Mouse (Mus musculus): ENCODE measurements around the gene U2af1. TPM values are rescaled to one million over a fixed set of nuclear protein-coding genes. Genes with fewer than 3 reads are reported as not detected.

Gene U2af1
- total and polyA plus RNA-seq, 3 experiments = 211 to 928 (median 498) TPM

DNA sequence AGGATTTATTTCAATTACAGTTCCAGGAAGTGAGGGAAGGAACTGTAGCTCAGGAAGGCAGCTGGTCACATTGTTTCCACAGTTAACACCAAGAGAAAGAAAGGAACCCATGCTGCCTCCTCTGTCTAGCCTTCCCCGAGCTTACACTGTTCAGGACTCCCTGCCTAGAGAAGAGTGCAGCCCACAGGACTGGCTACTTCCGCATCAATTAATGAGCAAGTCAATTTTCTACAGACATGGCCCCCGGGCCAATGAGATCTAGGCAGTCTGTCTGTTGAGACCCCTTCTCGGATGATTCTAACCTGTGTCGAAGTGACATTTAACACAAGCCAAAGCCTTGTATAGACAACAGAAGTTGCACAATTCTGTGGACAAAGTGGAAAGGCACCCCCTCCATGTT, 23.8 kb downstream of the U2af1 start:
- peak; percentile 51 for DNase-seq (ENCODE audit: low read depth, low spot score)
- H3K27me3 ChIP-seq (ENCODE audit: control insufficient read depth in 1 of 2, insufficient read depth in 2 of 2, low read length in 2 of 2) = no peaks in the 10 kb centered on the region
- peak overlapping the region; percentile 0 to 18; a peak in 2 of 4 replicates for H3K4me3 ChIP-seq (ENCODE audit: control insufficient read depth in 1 of 2, insufficient read depth in 1 of 2, low read depth in 2 of 2, low read length in 2 of 2)
- TF ChIP-seq ELF1 (IDR thresholded peaks at IDR 0.05; ENCODE audit: low read depth, low read length) (peak; percentile 60; the same call in 1 of the 2 replicates), NRF1 (IDR thresholded peaks at IDR 0.05; ENCODE audit: insufficient read depth, low read depth, low read length, poor library complexity, severe bottlenecking) (no peak)
- H3K27ac ChIP-seq (ENCODE audit: control insufficient read depth, low read depth, low read length) = no peak overlapping the region; the same call in 1 of the 2 replicates
- H3K4me1 ChIP-seq (ENCODE audit: control insufficient read depth in 1 of 2, insufficient read depth in 2 of 2, low read length in 2 of 2) = peaks cover 2 to 18% of the 10 kb centered on the region in 2 experiments; a peak in 3 of 4 replicates
- no peaks in the 10 kb centered on the region for H3K79me2 ChIP-seq (ENCODE audit: control insufficient read depth, insufficient read depth, low read length, poor library complexity)
- H3K9ac ChIP-seq (ENCODE audit: control insufficient read depth, low read depth, low read length, poor library complexity, severe bottlenecking) = no peak overlapping the region
- H3K9me3 ChIP-seq (replicated peaks; ENCODE audit: insufficient read depth, low read length) = no peaks in the 10 kb centered on the region
- no peaks in the 10 kb centered on the region; a peak in 1 of 4 replicates for H3K36me3 ChIP-seq (ENCODE audit: control insufficient read depth in 1 of 2, insufficient read depth in 2 of 2, low read length in 2 of 2)

DNA sequence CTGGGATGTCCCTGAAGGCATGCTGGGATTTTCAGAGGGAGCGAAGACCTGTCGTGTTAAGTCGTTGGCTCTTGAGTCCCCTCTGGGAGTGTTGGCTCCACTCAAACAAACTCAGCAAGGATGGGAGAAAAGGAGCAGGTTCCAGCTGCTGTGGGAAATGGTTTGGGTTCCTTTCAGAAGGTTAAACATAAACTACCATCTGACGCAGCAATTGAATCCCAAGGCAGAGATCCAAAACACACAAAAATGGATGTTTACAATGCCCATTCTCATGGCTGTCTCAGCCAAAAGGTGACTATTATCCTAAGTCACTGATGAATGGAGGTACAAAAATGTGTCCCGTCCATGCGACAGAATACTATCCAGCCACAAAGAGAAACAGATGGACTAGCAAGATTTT, 25.7 kb downstream of the U2af1 start:
- Histone ChIP-seq H3K4me1 (ENCODE audit: control insufficient read depth in 1 of 2, insufficient read depth in 2 of 2, low read length in 2 of 2) (peaks cover 2 to 17% of the 10 kb centered on the region in 2 experiments; a peak in 3 of 4 replicates), H3K27ac (ENCODE audit: control insufficient read depth, low read depth, low read length) (no peak overlapping the region), H3K27me3 (ENCODE audit: control insufficient read depth in 1 of 2, insufficient read depth in 2 of 2, low read length in 2 of 2) (no peaks in the 10 kb centered on the region), H3K36me3 (ENCODE audit: control insufficient read depth in 1 of 2, insufficient read depth in 2 of 2, low read length in 2 of 2) (no peaks in the 10 kb centered on the region; a peak in 2 of 4 replicates), H3K79me2 (ENCODE audit: control insufficient read depth, insufficient read depth, low read length, poor library complexity) (no peaks in the 10 kb centered on the region), H3K9me3 (replicated peaks; ENCODE audit: insufficient read depth, low read length) (no peaks in the 10 kb centered on the region), H3K4me3 (ENCODE audit: control insufficient read depth in 1 of 2, insufficient read depth in 1 of 2, low read depth in 2 of 2, low read length in 2 of 2) (no peak overlapping the region), H3K9ac (ENCODE audit: control insufficient read depth, low read depth, low read length, poor library complexity, severe bottlenecking) (no peak overlapping the region)
- no peak for DNase-seq (ENCODE audit: low read depth, low spot score)
- TF ChIP-seq SMC3 (IDR thresholded peaks at IDR 0.05; ENCODE audit: low read depth, low read length) = no peak

DNA sequence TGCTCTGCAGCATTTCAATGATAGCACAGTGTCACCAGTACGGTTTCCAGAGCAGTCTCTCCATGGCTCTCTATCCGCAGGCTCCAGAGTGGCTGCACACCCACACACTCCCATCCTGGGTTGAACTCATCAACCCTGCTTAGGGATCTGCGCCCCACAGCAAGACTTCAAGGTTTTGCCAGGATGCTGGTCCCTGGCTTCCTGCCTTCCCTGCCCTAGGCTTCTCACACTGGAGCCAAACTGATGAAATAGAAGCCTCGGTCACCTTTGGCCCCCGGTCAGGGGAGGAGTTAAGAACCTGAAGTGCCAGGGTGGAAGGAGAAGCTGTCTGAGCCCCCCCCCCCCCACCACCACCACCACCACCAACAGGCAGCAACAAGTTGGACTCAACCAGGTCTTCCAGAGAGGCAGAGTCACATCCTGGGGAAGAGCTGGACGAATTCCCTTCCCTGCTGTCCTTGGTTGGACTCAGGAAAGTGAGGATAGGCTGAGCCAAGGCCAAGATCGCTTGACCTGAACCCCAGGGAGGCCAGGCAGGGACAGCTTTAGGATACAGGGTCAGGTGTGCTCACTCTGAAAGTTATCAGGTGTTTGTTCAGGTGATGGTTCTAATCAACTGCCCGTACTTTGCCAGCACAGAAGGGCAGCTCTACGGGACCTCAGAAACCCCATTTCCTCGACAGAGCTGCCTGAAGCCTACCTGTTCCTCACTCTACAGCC, 27.5 kb downstream of the U2af1 start:
- no peak for DNase-seq (ENCODE audit: low read depth, low spot score)
- Histone ChIP-seq H3K36me3 (ENCODE audit: control insufficient read depth in 1 of 2, insufficient read depth in 2 of 2, low read length in 2 of 2) (no peaks in the 10 kb centered on the region; a peak in 2 of 4 replicates), H3K4me1 (ENCODE audit: control insufficient read depth in 1 of 2, insufficient read depth in 2 of 2, low read length in 2 of 2) (peaks cover 0 to 8% of the 10 kb centered on the region in 2 experiments; a peak in 2 of 4 replicates), H3K79me2 (ENCODE audit: control insufficient read depth, insufficient read depth, low read length, poor library complexity) (no peaks in the 10 kb centered on the region), H3K9ac (ENCODE audit: control insufficient read depth, low read depth, low read length, poor library complexity, severe bottlenecking) (no peak overlapping the region), H3K27me3 (ENCODE audit: control insufficient read depth in 1 of 2, insufficient read depth in 2 of 2, low read length in 2 of 2) (no peaks in the 10 kb centered on the region), H3K27ac (ENCODE audit: control insufficient read depth, low read depth, low read length) (no peak overlapping the region), H3K9me3 (replicated peaks; ENCODE audit: insufficient read depth, low read length) (no peaks in the 10 kb centered on the region), H3K4me3 (ENCODE audit: control insufficient read depth in 1 of 2, insufficient read depth in 1 of 2, low read depth in 2 of 2, low read length in 2 of 2) (no peak overlapping the region)
- TF ChIP-seq MEF2A (IDR thresholded peaks at IDR 0.05; ENCODE audit: extremely low read depth, insufficient replicate concordance, low read depth, low read length, poor library complexity, severe bottlenecking) (no peak), HCFC1 (IDR thresholded peaks at IDR 0.05; ENCODE audit: low read depth, low read length) (no peak), MXI1 (IDR thresholded peaks at IDR 0.05; ENCODE audit: low read depth, low read length) (no peak), POLR2A (IDR thresholded peaks at IDR 0.05; ENCODE audit: control insufficient read depth in 1 of 2, insufficient read depth in 1 of 2, low read depth in 1 of 2, low read length in 2 of 2, poor library complexity in 1 of 2) (no peak), ELF1 (IDR thresholded peaks at IDR 0.05; ENCODE audit: low read depth, low read length) (no peak)

All from MEL (cell line).